Mouse (Mus musculus) fibroblast of lung, adult 2 months (primary cell): Measurements from ENCODE around the gene Usp38.

ENCODE experiments used
- DNase-seq: peaks from one replicate; pipeline ENCODE4 v3.0.0-alpha.2; 2011; ENCODE audit warnings: low read depth

Gene Usp38

DNA sequence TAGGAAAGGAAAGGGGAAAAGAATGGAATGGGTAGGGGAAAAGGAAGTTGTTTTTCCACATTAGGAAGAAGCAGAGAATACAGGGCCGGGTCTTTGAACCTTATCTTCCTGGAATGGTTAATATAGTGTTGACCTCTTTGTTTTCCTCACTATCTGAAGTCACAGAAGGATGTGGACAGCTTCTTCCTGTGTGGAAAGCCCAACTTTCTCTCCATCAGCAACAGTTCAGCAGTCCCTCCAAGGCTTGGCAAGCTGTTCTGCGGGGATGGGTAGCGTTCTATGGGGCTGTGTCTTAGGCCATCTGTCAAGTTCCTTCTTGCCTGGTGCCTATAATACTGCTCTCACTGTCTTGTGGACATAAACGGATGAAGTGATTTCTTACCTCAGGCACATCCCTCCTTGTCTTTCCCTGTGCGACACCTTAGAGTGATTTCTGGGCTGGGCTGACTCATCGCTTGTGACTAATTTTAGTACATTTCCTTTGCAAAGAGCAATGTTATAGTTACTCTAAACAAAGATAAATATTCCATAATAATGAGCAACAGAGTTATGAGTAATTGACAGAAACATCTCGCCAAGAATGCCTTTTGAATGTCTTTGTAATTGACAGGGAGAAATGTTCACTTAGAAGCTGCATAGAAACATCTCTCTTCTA is 52.7 kb downstream of the Usp38 start:
- no peak for DNase-seq

DNA sequence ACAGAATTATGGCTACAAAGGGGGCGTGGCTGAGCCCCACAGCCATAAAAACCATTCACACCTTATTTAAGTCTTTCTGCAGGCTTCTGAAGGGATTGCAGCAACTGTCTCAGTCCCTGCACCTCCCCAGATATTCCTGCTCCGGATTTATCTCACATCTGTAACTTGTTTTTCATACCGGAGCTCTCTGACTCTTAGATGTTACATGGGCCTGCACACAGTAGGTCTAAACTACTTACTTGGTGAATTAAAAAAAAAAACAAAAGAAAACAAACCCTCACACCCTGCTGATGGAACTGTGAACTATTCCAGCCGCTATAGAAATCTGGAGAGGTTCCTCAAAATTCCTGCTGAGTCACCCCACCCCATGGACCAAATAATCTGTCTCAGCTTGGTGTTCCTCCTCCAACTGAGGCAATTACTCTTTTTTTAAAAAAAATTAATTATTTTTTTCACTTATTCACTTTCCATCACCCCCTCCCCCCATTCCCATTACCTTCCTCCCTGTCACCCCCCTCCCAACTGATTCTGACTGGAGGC is 53.6 kb downstream of the Usp38 start:
- no peak for DNase-seq

DNA sequence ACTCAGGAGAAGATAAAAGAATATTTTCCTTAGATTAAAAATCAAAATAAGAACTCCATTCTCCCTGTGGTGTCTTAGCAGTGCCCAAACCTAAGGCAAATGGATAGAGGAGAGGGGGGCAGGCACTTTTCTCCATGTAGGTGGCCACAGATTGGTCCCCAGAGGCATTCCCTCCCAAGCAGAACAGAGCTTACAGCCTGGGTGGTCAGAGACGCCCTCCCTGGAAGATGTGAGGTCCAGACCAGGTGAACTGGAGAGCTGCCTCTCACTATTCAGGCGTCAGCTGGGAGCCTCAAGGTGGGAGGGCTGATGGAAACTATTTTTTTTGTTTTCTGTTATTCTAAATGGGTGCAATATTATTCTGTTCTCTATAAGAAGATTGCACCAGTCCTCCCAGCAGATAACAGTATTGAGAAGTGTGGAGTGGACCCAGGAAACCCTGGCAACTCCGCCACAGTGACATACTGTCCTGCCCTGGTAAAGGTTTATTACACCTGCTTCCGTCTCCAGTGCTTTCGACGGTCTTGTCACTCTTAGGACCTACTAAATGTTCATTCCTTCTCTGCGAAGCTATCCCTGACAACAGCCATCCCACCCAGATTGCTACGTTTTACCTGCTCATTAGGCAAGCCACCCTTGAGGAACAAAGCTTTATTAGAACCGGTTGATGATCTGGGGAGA is 55.0 kb downstream of the Usp38 start:
- no peak for DNase-seq

- no peak for DNase-seq
These were observed 57.0 kb downstream of the Usp38 start for GRCm38 (mm10) chr8:80957776-80958175.

DNA sequence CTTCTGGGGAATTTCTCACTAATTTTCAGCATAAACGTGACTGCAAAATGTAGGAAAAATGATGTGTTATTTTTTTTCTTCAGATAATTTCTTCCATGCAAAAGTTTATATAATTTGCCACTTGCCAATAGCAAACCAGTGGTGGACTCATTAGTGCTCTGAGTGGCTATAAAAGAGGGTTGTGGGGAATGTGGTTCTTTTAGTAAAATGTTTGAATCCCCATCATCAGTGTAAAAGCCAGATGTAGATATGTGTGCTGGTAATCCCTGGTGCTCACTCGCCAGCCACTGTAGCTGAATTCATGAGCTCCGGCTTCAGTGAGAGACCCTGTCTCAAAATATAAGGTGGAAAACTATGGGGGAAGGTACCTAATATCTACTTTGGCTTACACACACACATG is 61.8 kb downstream of the Usp38 start:
- DNase-seq: no peak

DNA sequence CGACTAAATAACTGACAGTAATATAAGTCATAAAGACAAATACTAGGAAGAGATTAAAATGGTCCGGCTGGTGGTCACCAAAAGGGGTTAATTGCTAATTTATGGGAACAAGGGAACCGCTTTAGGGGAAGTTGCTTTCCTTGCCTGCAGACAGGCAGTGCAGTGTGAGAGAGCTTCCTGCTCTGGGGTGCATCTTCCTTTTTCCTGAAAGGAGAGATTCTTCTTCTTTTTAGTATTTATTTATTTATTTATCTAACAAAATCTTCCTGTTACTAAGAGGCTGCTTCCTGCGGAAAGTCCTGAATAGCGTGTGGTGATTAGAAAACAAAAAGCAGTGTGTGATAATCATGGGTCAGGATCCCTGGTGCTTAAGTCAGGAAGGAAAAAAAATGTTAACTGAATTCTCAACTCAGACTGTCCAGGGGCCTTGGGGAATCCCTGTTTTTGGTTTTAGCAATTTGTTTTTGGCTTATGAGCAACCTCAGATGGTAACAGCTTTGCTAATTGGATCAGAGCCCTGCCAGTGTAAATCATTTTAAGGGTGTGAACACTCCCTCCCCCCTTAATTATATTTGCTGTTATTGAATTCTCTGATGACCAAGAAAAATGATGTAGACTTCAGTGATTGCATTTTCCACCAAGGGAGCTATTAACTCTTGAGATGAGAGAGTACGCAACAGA is 62.4 kb downstream of the Usp38 start:
- no peak for DNase-seq

GRCm38 (mm10) chr8:80948405-80949183 is 66.1 kb downstream of the Usp38 start:
- no peak for DNase-seq

DNA sequence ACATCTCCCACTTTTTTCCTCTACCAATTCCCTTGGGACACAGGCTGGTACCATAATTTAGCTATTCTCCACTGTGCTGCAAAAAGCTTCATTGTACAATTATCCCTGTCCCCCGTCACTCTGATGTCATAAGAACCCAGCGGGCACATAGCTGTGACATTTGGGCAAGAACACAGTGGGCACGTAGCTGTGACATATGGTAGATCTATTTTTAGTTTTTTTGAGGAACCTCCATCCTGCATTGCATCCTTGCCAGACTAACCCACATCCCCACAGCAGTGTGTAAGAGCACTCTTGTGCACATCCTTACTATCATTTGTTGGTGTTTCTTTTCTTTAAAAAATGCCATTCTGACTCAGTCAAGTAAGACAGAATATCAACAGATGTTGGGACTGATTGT is 71.0 kb downstream of the Usp38 start:
- DNase-seq: no peak

- no peak for DNase-seq
These were observed 73.1 kb downstream of the Usp38 start for GRCm38 (mm10) chr8:80941621-80942020.

- DNase-seq: no peak
These were observed 76.7 kb downstream of the Usp38 start for GRCm38 (mm10) chr8:80937814-80938650.
